Mouse (Mus musculus) heart, postnatal 10 days (tissue): Measurements from ENCODE around the gene Cntn6. TPM values are rescaled to one million over a fixed set of nuclear protein-coding genes. Genes with fewer than 3 reads are reported as not detected.

ENCODE experiments used
- DNase-seq, 2 experiments: peaks; one replicate each; pipeline ENCODE4 v3.0.0; 2021
- intact Hi-C: fragments of 180-260 bp; cut with DNase I; formaldehyde crosslinking; loops from one replicate; pipeline ENCODE4 v1.15.1; 2025
- total RNA-seq, 2 experiments: library from RNA; stranded (reverse); gene quantifications; 2 replicates each; pipeline ENCODE4 v1.2.3; 2021

Cntn6 gene
- total RNA-seq, 2 experiments from 2014 or later: not detected

GRCm38 (mm10) chr6:104738999-104739398, 246.4 kb downstream of the Cntn6 start:
- no peak for DNase-seq
- intact Hi-C loops: no loop called here

- intact Hi-C loops: no loop called here
- no peak for DNase-seq
These were observed 265.5 kb downstream of the Cntn6 start for GRCm38 (mm10) chr6:104758125-104758524.

DNA sequence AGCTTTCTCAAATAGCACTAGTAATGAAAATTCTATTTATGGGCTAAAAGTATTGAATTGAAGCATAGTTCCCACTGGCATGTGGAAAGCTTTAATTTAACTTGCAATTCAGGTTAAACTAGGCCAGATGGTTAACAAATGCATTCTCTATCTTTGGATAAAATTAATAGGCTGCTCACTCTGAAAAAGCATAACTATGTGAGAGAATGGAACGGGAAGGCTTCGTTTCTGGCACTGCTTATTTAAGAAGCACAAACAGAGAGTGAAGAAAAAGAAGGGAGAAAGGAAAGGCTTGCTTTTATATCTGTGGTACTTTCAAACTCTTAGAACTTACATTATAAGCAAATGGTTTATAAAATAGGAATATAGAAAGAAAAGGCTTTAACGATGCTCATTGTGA, 268.6 kb downstream of the Cntn6 start:
- no peak for DNase-seq
- intact Hi-C loops: no loop called here

GRCm38 (mm10) chr6:104783891-104784290, 291.3 kb downstream of the Cntn6 start:
- DNase-seq: no peak
- intact Hi-C loops: no loop called here

- intact Hi-C loops: no loop called here
- no peak for DNase-seq
These were observed 294.9 kb downstream of the Cntn6 start for GRCm38 (mm10) chr6:104787502-104787901.

- intact Hi-C loops: no loop called here
- no peak for DNase-seq
These were observed 315.9 kb downstream of the Cntn6 start for GRCm38 (mm10) chr6:104808526-104808925.

DNA sequence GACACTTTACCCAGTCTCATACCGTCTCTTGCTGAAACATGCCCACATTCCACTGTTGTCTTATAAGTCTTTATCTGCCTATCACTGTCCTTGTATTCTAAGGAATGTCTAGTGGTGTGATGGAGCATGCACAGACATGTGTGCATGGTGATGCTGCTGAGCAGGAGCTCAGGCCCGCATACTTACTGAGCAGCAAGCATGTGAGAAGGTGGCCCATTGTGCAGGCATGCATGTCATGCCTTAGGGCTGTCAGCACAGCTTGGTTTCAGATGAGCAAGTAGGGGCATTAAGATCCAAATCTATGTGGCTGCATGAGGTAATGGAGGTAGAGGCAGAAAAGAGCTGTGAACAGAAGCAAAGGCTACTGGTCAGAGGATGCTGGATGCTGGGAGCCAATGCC, 323.0 kb downstream of the Cntn6 start:
- intact Hi-C loops: no loop called here

GRCm38 (mm10) chr6:104879711-104880110, 387.1 kb downstream of the Cntn6 start:
- intact Hi-C loops: no loop called here

More for the DNA sequence above, 323.0 kb downstream of the Cntn6 start:
- DNase-seq: no peak

DNA sequence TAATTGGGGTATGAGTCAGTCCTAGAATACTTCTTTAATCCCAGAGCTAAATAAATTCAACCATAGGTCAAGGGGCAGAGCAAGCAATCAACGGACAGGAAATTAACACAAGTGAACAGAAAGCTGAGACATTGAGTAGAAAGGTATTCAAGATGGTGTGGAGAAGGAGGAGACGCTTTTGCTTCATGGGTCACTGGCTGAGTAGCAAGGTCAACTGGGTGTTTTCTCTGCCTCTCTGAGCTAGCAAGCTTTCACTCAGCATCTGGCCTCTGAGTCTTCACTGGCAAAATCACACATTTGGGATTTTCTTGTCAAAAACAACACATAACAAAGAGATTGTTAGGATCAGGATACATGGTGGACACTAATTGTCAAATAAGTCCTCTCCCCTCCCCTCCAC, 391.4 kb downstream of the Cntn6 start:
- no peak for DNase-seq
- intact Hi-C loops: no loop called here

More at GRCm38 (mm10) chr6:104879711-104880110, 387.1 kb downstream of the Cntn6 start:
- DNase-seq: no peak

DNA sequence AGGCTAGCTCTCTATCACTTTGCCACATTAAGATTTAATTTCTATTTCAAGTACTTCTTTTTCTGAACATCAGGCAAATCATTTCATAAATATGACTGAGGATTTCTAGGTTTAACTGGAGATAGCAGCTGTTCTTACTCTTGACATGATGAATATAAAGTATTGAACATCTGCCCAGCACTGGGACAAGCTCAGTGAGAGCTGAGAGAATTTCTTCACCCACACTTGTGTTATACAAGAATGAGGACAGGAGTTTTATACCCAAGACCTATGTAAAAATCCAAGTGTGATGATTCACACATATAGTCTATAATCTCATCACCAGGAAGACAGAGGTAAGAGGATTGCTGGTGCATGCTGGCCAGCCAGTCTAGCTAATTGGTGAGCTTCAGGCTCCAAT, 393.2 kb downstream of the Cntn6 start:
- DNase-seq: no peak
- intact Hi-C loops: no loop called here

- intact Hi-C loops: no loop called here
These were observed 398.5 kb downstream of the Cntn6 start for GRCm38 (mm10) chr6:104891071-104891470.

More at GRCm38 (mm10) chr6:104891071-104891470, 398.5 kb downstream of the Cntn6 start:
- DNase-seq: no peak
